ENCODE assay signal across 21 mouse cellular contexts in genomic region chr12:49090177-49090576, GRCm38 (mm10).
A peak's percentile ranks its signal among the peaks of the same experiment; 100 is the strongest.
DNase-seq lines count a peak whose midpoint lies in the region; ATAC-seq lines count a peak whose summit lies in the region.
"Had no signal": no experiment of that assay in that cellular context is flagged by ENCODE, and none has a peak within 500 bp of the region (broad histone marks: within the 10 kb centered on the region; RNA-seq: fewer than 3 reads in every experiment).

No protein-coding gene starts in this region.

- no peak overlapping the region for H3K27ac ChIP-seq in embryonic facial prominence, embryonic 14.5 days (replicated peaks; ENCODE audit: low read depth, low read length)
- no peak overlapping the region for H3K27ac ChIP-seq in embryonic facial prominence, embryonic 10.5 days (replicated peaks)
- no peak overlapping the region for H3K27ac ChIP-seq in limb, embryonic 13.5 days
- no peak overlapping the region for H3K27ac ChIP-seq in limb, embryonic 10.5 days
- H3K27ac ChIP-seq: embryonic facial prominence, embryonic 13.5 days; forebrain, embryonic 13.5 days; forebrain, embryonic 15.5 days had no signal

- no peaks in the 10 kb centered on the region for H3K9me3 ChIP-seq in embryonic facial prominence, embryonic 14.5 days (ENCODE audit: control insufficient read depth, low read length)
- no peaks in the 10 kb centered on the region for H3K9me3 ChIP-seq in embryonic facial prominence, embryonic 10.5 days
- no peaks in the 10 kb centered on the region for H3K9me3 ChIP-seq in limb, embryonic 13.5 days
- no peaks in the 10 kb centered on the region for H3K9me3 ChIP-seq in limb, embryonic 10.5 days (replicated peaks)
- H3K9me3 ChIP-seq: embryonic facial prominence, embryonic 13.5 days; forebrain, embryonic 13.5 days; forebrain, embryonic 15.5 days; G1E had no signal

- no peaks in the 10 kb centered on the region for H3K27me3 ChIP-seq in embryonic facial prominence, embryonic 14.5 days (replicated peaks; ENCODE audit: control insufficient read depth, insufficient read depth, low read length)
- H3K27me3 ChIP-seq in embryonic facial prominence, embryonic 10.5 days (replicated peaks; ENCODE audit: low read depth, poor library complexity, severe bottlenecking): no peaks in the 10 kb centered on the region
- no peaks in the 10 kb centered on the region for H3K27me3 ChIP-seq in limb, embryonic 13.5 days
- no peaks in the 10 kb centered on the region for H3K27me3 ChIP-seq in limb, embryonic 10.5 days (ENCODE audit: low read depth, poor library complexity, severe bottlenecking)
- H3K27me3 ChIP-seq: CH12.LX; embryonic facial prominence, embryonic 13.5 days; forebrain, embryonic 13.5 days; forebrain, embryonic 15.5 days had no signal

- peak; percentile 68 for DNase-seq in embryonic facial prominence, embryonic 14.5 days (ENCODE audit: low spot score)
- no peak for DNase-seq in embryonic facial prominence, embryonic 10.5 days (ENCODE audit: low spot score)
- DNase-seq in limb, embryonic 10.5 days (ENCODE audit: low spot score): no peak
- DNase-seq in adrenal gland, postnatal 4 days (ENCODE audit: low spot score in 2 of 2): no peak
- DNase-seq: adrenal gland, adult 2 months; adrenal gland, postnatal 10 days; adrenal gland, postnatal 25 days; B cell, adult 2 months; cerebellum, adult 11-12 months; cerebellum, adult 2 months; cerebellum, adult 9-10 months; cerebellum, postnatal 10 days; cerebellum, postnatal 25 days; forebrain, postnatal 0 days had no signal

- H3K4me2 ChIP-seq in embryonic facial prominence, embryonic 14.5 days (ENCODE audit: low read depth, low read length): no peak overlapping the region
- no peak overlapping the region for H3K4me2 ChIP-seq in limb, embryonic 13.5 days (replicated peaks)
- H3K4me2 ChIP-seq: embryonic facial prominence, embryonic 13.5 days; forebrain, embryonic 13.5 days; forebrain, embryonic 15.5 days had no signal

- H3K9ac ChIP-seq in embryonic facial prominence, embryonic 14.5 days (ENCODE audit: low read depth, low read length): no peak overlapping the region
- no peak overlapping the region for H3K9ac ChIP-seq in limb, embryonic 13.5 days
- H3K9ac ChIP-seq: embryonic facial prominence, embryonic 13.5 days; forebrain, embryonic 13.5 days; forebrain, embryonic 15.5 days; forebrain, postnatal 0 days had no signal

- peak; percentile 70; the same call in 1 of the 2 replicates for ATAC-seq in embryonic facial prominence, embryonic 14.5 days (ENCODE audit: low read depth)
- peak; percentile 54; the same call in 1 of the 2 replicates for ATAC-seq in limb, embryonic 13.5 days (ENCODE audit: low FRiP score, low read depth)
- ATAC-seq: CD4-positive, CD25-positive, alpha-beta regulatory T cell, adult 4 months; forebrain, embryonic 13.5 days; forebrain, embryonic 15.5 days; forebrain, postnatal 0 days had no signal

- no peaks in the 10 kb centered on the region for H3K4me1 ChIP-seq in embryonic facial prominence, embryonic 14.5 days (ENCODE audit: control insufficient read depth, insufficient read depth, low read length)
- no peaks in the 10 kb centered on the region for H3K4me1 ChIP-seq in embryonic facial prominence, embryonic 10.5 days
- H3K4me1 ChIP-seq in limb, embryonic 13.5 days: no peaks in the 10 kb centered on the region
- H3K4me1 ChIP-seq in limb, embryonic 10.5 days: no peaks in the 10 kb centered on the region
- H3K4me1 ChIP-seq: embryonic facial prominence, embryonic 13.5 days; forebrain, embryonic 13.5 days; forebrain, embryonic 15.5 days had no signal

- H3K36me3 ChIP-seq in embryonic facial prominence, embryonic 14.5 days (ENCODE audit: control insufficient read depth, insufficient read depth, low read length): no peaks in the 10 kb centered on the region
- no peaks in the 10 kb centered on the region for H3K36me3 ChIP-seq in embryonic facial prominence, embryonic 10.5 days (replicated peaks)
- no peaks in the 10 kb centered on the region for H3K36me3 ChIP-seq in limb, embryonic 13.5 days
- no peaks in the 10 kb centered on the region for H3K36me3 ChIP-seq in limb, embryonic 10.5 days
- H3K36me3 ChIP-seq: embryonic facial prominence, embryonic 13.5 days; forebrain, embryonic 15.5 days; G1E had no signal

- no peak overlapping the region for H3K4me3 ChIP-seq in embryonic facial prominence, embryonic 14.5 days (ENCODE audit: low read depth, low read length)
- no peak overlapping the region for H3K4me3 ChIP-seq in embryonic facial prominence, embryonic 10.5 days
- H3K4me3 ChIP-seq in limb, embryonic 13.5 days: no peak overlapping the region
- no peak overlapping the region for H3K4me3 ChIP-seq in limb, embryonic 10.5 days
- H3K4me3 ChIP-seq: embryonic facial prominence, embryonic 13.5 days; forebrain, embryonic 13.5 days; forebrain, embryonic 15.5 days had no signal

- 32% methylated on average over 1 of the region's 1 CpGs for WGBS in embryonic facial prominence, embryonic 14.5 days
- WGBS in embryonic facial prominence, embryonic 10.5 days: 93% methylated on average over 1 of the region's 1 CpGs
- WGBS in limb, embryonic 13.5 days: 62% methylated on average over 1 of the region's 1 CpGs
- WGBS in limb, embryonic 10.5 days: 84% methylated on average over 1 of the region's 1 CpGs
